Mouse (Mus musculus): ENCODE results near the gene Acin1. TPM values are rescaled to one million over a fixed set of nuclear protein-coding genes. Genes with fewer than 3 reads are reported as not detected.

Acin1 gene
- total and polyA plus RNA-seq, 3 experiments, result 74.0 to 324 (median 118) TPM

DNA sequence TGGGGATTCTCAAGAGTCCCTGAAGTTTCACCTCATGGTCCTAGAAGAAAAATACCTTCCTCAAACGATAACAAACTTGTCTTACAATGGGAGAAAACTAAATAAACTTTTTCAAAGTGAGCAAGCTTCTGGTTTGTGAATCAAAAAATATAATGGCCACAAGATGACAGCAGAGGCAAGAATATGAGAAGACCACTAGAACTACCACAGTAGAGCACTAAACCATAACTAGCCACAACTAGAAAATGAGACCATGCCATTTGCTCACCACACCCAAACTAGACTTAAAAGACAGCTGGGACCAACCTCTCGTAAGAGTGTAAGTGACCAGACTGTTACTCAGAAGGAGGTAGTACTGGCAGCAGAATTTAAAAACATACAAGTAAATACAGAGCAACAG is 26.7 kb downstream of the Acin1 start:
- TF ChIP-seq TCF12 (IDR thresholded peaks at IDR 0.05; ENCODE audit: low read depth, low read length) (no peak), MEF2A (IDR thresholded peaks at IDR 0.05; ENCODE audit: borderline replicate concordance, low read depth, low read length) (no peak), GABPA (IDR thresholded peaks at IDR 0.05; ENCODE audit: insufficient replicate concordance, low read depth, low read length) (no peak), CTCF (conservative IDR thresholded peaks at IDR 0.05 in 1 of 2, IDR thresholded peaks at IDR 0.05 in 1 of 2; ENCODE audit: low read depth in 2 of 2, low read length in 2 of 2) (no peak), ZNF384 (IDR thresholded peaks at IDR 0.05; ENCODE audit: low read depth, low read length) (no peak), POLR2AphosphoS2 (IDR thresholded peaks at IDR 0.05; ENCODE audit: low read depth, low read length) (no peak), USF1 (IDR thresholded peaks at IDR 0.05; ENCODE audit: low read depth, low read length) (no peak), JUND (conservative IDR thresholded peaks at IDR 0.05; ENCODE audit: low read depth, low read length) (no peak), MAZ (IDR thresholded peaks at IDR 0.05; ENCODE audit: low read depth, low read length) (no peak), TBP (conservative IDR thresholded peaks at IDR 0.05; ENCODE audit: low read depth, low read length) (no peak), E2F4 (IDR thresholded peaks at IDR 0.05; ENCODE audit: insufficient replicate concordance, low read depth, low read length) (no peak), NRF1 (IDR thresholded peaks at IDR 0.05; ENCODE audit: low read depth, low read length) (no peak), USF2 (conservative IDR thresholded peaks at IDR 0.05; ENCODE audit: low read depth, low read length) (no peak), MAX (IDR thresholded peaks at IDR 0.05; ENCODE audit: low read length) (no peak), EP300 (IDR thresholded peaks at IDR 0.05; ENCODE audit: low read length) (no peak), ZMIZ1 (IDR thresholded peaks at IDR 0.05; ENCODE audit: low read depth, low read length) (no peak)
- Histone ChIP-seq H3K4me1 (ENCODE audit: control insufficient read depth in 1 of 2, insufficient read depth in 2 of 2) (no peaks in the 10 kb centered on the region), H3K4me2 (ENCODE audit: insufficient read depth, low read depth, poor library complexity, severe bottlenecking) (no peak overlapping the region), H3K4me3 (replicated peaks in 1 of 3; ENCODE audit: low read depth in 2 of 3, low read length in 2 of 3, poor library complexity in 1 of 3) (no peak overlapping the region), H3K27ac (ENCODE audit: insufficient read depth, low read depth) (no peak overlapping the region), H3K27me3 (replicated peaks) (no peaks in the 10 kb centered on the region), H3K9ac (ENCODE audit: insufficient read depth, low read depth) (no peak overlapping the region), H3K79me2 (replicated peaks; ENCODE audit: control insufficient read depth, extremely low read depth, insufficient read depth, poor library complexity, severe bottlenecking) (no peaks in the 10 kb centered on the region), H3K9me3 (replicated peaks; ENCODE audit: low read length) (no peaks in the 10 kb centered on the region), H3K36me3 (replicated peaks in 1 of 2; ENCODE audit: control insufficient read depth in 1 of 2, insufficient read depth in 1 of 2, low read length in 1 of 2) (peaks cover 72 to 95% of the 10 kb centered on the region in 2 experiments)
- in situ Hi-C loops (cut with MboI; ENCODE audit: low pct_ligation_motif_present, low pct_unique_long_range_greater_than_20kb, low sequenced_read_pairs) (no loop called here), dilution Hi-C loops (cut with MboI; ENCODE audit: extremely low pct_ligation_motif_present, extremely low pct_unique_long_range_greater_than_20kb, low sequenced_read_pairs) (no loop called here)
- no peak for DNase-seq (ENCODE audit: extremely low read depth)

DNA sequence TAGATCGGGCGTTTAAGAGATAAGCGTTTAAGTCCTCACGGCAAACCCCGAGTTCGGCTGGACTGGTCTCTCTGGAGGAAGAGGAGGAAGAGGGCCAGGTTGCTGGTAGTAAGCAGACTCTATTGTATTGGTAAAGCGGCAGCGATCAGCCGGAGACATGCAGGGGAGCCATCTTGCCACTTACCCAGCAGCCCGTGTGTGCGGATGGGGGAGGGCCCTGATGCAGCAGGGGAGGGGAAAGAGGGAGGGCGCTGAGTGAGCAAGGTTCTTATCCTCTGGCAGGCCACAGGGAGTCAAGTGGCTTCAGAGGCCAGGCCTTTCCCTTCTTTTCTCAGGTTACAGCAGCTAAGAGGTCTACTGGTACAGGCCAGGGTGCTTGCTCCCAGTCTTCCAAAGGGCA is 33.2 kb downstream of the Acin1 start:
- Histone ChIP-seq H3K9me3 (replicated peaks; ENCODE audit: low read length) (no peaks in the 10 kb centered on the region), H3K9ac (ENCODE audit: insufficient read depth, low read depth) (peak overlapping the region; percentile 97), H3K4me1 (ENCODE audit: control insufficient read depth in 1 of 2, insufficient read depth in 2 of 2) (peaks cover 14 to 45% of the 10 kb centered on the region in 2 experiments), H3K4me3 (replicated peaks in 1 of 3; ENCODE audit: low read depth in 2 of 3, low read length in 2 of 3, poor library complexity in 1 of 3) (peak overlapping the region; percentile 70 to 72 (median 71)), H3K36me3 (replicated peaks in 1 of 2; ENCODE audit: control insufficient read depth in 1 of 2, insufficient read depth in 1 of 2, low read length in 1 of 2) (peaks cover 52 to 70% of the 10 kb centered on the region in 2 experiments), H3K4me2 (ENCODE audit: insufficient read depth, low read depth, poor library complexity, severe bottlenecking) (no peak overlapping the region; the same call in 1 of the 2 replicates), H3K27ac (ENCODE audit: insufficient read depth, low read depth) (peak overlapping the region; percentile 25; the same call in 1 of the 2 replicates), H3K27me3 (replicated peaks) (no peaks in the 10 kb centered on the region), H3K79me2 (replicated peaks; ENCODE audit: control insufficient read depth, extremely low read depth, insufficient read depth, poor library complexity, severe bottlenecking) (peaks cover 45% of the 10 kb centered on the region)
- in situ Hi-C loops (cut with MboI; ENCODE audit: low pct_ligation_motif_present, low pct_unique_long_range_greater_than_20kb, low sequenced_read_pairs) (loop anchor here (5.0 kb wide), 1 partner anchor 49 kb away; no protein-coding TSS in a partner anchor), dilution Hi-C loops (cut with MboI; ENCODE audit: extremely low pct_ligation_motif_present, extremely low pct_unique_long_range_greater_than_20kb, low sequenced_read_pairs) (no loop called here)
- DNase-seq (ENCODE audit: extremely low read depth), result peak; percentile 89
- TF ChIP-seq CHD2 (IDR thresholded peaks at IDR 0.05; ENCODE audit: low read length) (0 out of 2 replicates have a peak, but pooled peaks have one; percentile 36), EP300 (IDR thresholded peaks at IDR 0.05; ENCODE audit: low read length) (no peak), TBP (conservative IDR thresholded peaks at IDR 0.05; ENCODE audit: low read depth, low read length) (peak; percentile 65; the same call in 1 of the 2 replicates), ZMIZ1 (IDR thresholded peaks at IDR 0.05; ENCODE audit: low read depth, low read length) (peak; percentile 61; the same call in 1 of the 2 replicates), GABPA (IDR thresholded peaks at IDR 0.05; ENCODE audit: insufficient replicate concordance, low read depth, low read length) (no peak), HCFC1 (IDR thresholded peaks at IDR 0.05; ENCODE audit: low read depth, low read length) (peak; percentile 73), USF2 (conservative IDR thresholded peaks at IDR 0.05; ENCODE audit: low read depth, low read length) (no peak), UBTF (IDR thresholded peaks at IDR 0.05; ENCODE audit: low read depth, low read length) (no peak), CTCF (conservative IDR thresholded peaks at IDR 0.05 in 1 of 2, IDR thresholded peaks at IDR 0.05 in 1 of 2; ENCODE audit: low read depth in 2 of 2, low read length in 2 of 2) (no peak), ZNF384 (IDR thresholded peaks at IDR 0.05; ENCODE audit: low read depth, low read length) (no peak), ETS1 (conservative IDR thresholded peaks at IDR 0.05; ENCODE audit: low read depth, low read length) (no peak), ELF1 (IDR thresholded peaks at IDR 0.05; ENCODE audit: low read depth, low read length) (0 out of 2 replicates have a peak, but pooled peaks have one; percentile 23), IRF4 (IDR thresholded peaks at IDR 0.05; ENCODE audit: low read depth, low read length) (no peak), RAD21 (IDR thresholded peaks at IDR 0.05; ENCODE audit: low read depth, low read length) (no peak), USF1 (IDR thresholded peaks at IDR 0.05; ENCODE audit: low read depth, low read length) (no peak), MAFK (IDR thresholded peaks at IDR 0.05; ENCODE audit: insufficient replicate concordance, low read length) (no peak), PAX5 (IDR thresholded peaks at IDR 0.05; ENCODE audit: low read length) (no peak), CHD1 (IDR thresholded peaks at IDR 0.05; ENCODE audit: low read depth, low read length) (no peak), MYC (IDR thresholded peaks at IDR 0.05; ENCODE audit: low read depth, low read length) (no peak), POLR2AphosphoS2 (IDR thresholded peaks at IDR 0.05; ENCODE audit: low read depth, low read length) (peak; percentile 85; the same call in 1 of the 2 replicates), POLR2A (IDR thresholded peaks at IDR 0.05; ENCODE audit: low read depth, low read length) (peak; percentile 90), NELFE (IDR thresholded peaks at IDR 0.05; ENCODE audit: low read depth, low read length) (peak; percentile 82), RCOR1 (conservative IDR thresholded peaks at IDR 0.05; ENCODE audit: low read depth, low read length) (no peak), KAT2A (IDR thresholded peaks at IDR 0.05; ENCODE audit: insufficient replicate concordance, low read length) (no peak), JUND (conservative IDR thresholded peaks at IDR 0.05; ENCODE audit: low read depth, low read length) (no peak)

Data from CH12.LX (cell line).